Mouse (Mus musculus) layer of hippocampus, postnatal 25 days (tissue): Measurements from ENCODE around the gene Slc35a1. TPM values are rescaled to one million over a fixed set of nuclear protein-coding genes. Genes with fewer than 3 reads are reported as not detected.
A peak's percentile ranks its signal among the peaks of the same experiment; 100 is the strongest.
"Not testable (repeated sequence)": the region's sequence is repeated elsewhere in the genome, so short reads cannot be mapped to it uniquely, and the experiment has no call there.

Experiments
- DNase-seq, 2 experiments: peaks; one replicate each; pipeline ENCODE4 v3.0.0; 2022; ENCODE audit warnings: mixed read lengths in 2 of 2, low spot score in 1 of 2; ENCODE audit errors: extremely low spot score in 1 of 2
- total RNA-seq, 2 experiments: library from RNA; stranded (reverse); gene quantifications; 2 replicates each; pipeline ENCODE4 v1.2.3; 2021

The Slc35a1 gene
- 10 to 100 TPM; 19.5 to 22.5 TPM for total RNA-seq

GRCm38 (mm10) chr4:34686874-34687567, at the start of gene Slc35a1:
TSS of gene Slc35a1 (minus strand) at chr4:34687438.
- peak; percentile 84 to 85 for DNase-seq

DNA sequence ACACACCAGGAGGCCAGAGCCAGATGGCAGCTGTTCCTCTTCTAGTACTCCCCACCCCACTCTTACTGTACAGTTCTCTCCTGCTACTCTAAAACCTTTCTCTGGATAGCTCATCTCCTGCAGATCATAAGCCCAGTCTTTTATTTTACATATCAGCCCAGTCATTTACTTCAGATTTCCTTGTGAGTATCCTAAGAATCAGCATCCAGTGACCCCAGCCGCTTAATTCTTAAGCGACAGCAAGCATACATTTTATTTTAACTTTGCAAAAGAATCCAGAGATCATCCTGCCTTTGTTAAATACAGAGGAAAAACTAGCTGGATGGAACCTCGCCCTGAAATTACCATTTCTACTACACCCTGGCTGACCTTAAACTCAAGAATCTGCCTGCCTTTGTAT, 47.2 kb upstream of the Slc35a1 start:
- DNase-seq, result no peak

- DNase-seq, result not testable (repeated sequence)
Observed at GRCm38 (mm10) chr4:34733415-34733814, 46.2 kb upstream of the Slc35a1 start.

DNA sequence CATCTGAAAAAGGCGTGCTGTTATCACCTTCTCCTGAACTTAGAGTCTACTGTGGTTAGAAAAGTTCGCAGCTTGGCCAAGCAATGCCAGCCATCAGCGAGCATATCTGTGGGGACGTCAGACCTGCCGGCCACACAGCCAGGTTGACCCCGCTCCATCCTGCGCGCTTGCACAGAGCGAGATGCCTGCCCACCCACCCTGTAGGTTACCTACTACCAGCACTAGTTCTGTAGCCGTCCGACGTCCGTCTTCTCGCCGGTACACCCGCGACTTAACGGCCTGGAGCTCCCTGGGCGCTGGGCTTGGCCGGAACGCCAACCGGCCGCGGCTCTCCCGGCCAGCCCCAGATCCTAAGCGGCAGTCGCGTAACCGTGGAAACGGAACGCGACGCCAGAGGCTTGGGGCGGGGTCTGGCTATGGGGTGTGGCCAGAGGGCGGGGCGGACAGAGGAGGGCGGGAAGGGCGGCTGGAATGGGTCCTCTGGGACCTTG, 42.7 kb upstream of the Slc35a1 start, which contains the start of gene Cfap206:
Gene Cfap206, minus strand, starts transcription at position 356 of the 491 bp plus-strand sequence.
- peak; percentile 10 to 49 for DNase-seq

DNA sequence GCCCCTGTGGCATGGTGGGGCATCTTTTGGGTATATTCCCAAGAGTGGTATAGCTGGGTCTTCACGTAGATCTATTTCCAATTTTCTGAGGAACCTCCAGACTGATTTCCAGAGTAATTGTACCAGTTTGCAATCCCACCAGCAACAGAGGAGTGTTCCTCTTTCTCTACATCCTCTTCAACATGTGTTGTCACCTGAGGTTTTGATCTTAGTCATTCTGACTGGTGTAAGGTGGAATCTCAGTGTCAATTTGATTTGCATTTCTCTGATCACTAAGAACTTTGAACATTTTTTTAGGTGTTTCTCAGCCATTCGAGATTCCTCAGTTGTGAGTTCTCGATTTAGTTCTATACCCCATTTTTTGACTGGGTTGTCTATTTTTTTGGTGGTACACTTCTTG, 38.5 kb upstream of the Slc35a1 start:
- DNase-seq, result not testable (repeated sequence)

- DNase-seq, result no peak
Observed at GRCm38 (mm10) chr4:34724306-34724705, 37.1 kb upstream of the Slc35a1 start.

DNA sequence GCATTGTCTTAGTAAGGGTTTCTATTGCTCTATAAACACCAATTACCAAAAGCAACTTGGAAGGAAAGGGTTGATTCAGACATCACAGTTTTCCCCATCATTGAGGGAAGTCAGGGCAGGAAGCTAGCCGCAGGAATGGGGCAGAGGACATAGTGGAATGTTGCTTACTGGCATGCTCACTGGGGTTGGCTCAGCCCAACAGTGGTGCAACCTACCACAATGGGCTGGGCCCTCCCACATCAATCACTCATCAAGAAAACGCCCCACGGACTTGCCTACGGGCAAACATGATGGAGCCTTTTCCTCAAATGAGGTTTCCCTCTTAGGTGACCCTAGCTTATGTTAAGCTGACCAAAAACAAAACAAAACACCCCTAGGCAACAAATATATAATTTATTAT, 35.9 kb upstream of the Slc35a1 start:
- DNase-seq, result no peak

- DNase-seq, result no peak
Observed at GRCm38 (mm10) chr4:34720127-34720895, 33.1 kb upstream of the Slc35a1 start.

- DNase-seq, result no peak
Observed at GRCm38 (mm10) chr4:34719421-34719820, 32.2 kb upstream of the Slc35a1 start.

GRCm38 (mm10) chr4:34715062-34715461, 27.8 kb upstream of the Slc35a1 start:
- no peak for DNase-seq

GRCm38 (mm10) chr4:34708127-34708526, 20.9 kb upstream of the Slc35a1 start:
- no peak for DNase-seq

GRCm38 (mm10) chr4:34707248-34707647, 20.0 kb upstream of the Slc35a1 start:
- DNase-seq, result no peak

GRCm38 (mm10) chr4:34703029-34703428, 15.8 kb upstream of the Slc35a1 start:
- DNase-seq, result no peak

DNA sequence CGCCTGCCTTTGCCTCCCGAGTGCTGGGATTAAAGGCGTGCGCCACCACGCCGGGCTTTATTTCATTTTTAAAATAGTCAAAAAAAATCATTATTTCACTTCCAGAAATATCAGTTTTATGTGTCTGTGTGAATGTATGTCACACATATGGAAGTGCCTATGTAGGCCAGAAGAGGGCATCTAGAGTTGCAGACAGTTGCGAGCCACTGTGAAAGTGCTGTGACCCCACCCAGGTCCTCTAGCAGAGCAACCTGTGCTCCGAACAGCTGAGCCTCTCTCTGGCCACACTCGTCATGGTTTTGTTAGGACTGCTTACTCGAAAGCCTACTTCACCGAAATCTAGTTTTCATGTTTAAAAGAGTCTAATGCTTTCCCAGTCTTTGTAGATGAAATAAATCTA, 15.0 kb upstream of the Slc35a1 start:
- DNase-seq, result no peak

GRCm38 (mm10) chr4:34701528-34701927, 14.3 kb upstream of the Slc35a1 start:
- DNase-seq, result peak in 1 of 2 experiments; percentile 48

GRCm38 (mm10) chr4:34688021-34688420, 783 bp upstream of the Slc35a1 start:
- DNase-seq, result no peak

GRCm38 (mm10) chr4:34680530-34680929, 6.7 kb downstream of the Slc35a1 start:
- DNase-seq, result no peak

GRCm38 (mm10) chr4:34673721-34674120, 13.5 kb downstream of the Slc35a1 start:
- DNase-seq, result no peak

DNA sequence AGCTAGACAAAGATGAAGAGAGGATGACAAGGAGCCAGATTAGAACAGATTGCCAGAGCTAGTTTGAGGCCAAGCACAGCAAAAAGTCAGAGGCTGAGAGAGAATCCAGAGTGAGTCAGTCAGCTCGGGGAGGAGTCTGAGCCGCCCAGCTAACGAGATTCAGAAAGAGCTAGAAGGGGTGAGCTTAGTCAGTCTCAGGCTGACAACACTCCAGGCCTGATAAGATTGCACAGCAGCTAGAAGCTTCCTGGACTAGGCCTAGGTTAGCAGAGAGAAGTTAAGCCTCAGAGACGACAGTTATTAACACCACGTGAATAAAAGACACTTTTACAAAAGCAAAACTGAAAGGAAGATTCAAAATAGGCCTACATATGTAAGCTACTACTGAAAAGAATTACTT, 19.3 kb downstream of the Slc35a1 start:
- no peak for DNase-seq

DNA sequence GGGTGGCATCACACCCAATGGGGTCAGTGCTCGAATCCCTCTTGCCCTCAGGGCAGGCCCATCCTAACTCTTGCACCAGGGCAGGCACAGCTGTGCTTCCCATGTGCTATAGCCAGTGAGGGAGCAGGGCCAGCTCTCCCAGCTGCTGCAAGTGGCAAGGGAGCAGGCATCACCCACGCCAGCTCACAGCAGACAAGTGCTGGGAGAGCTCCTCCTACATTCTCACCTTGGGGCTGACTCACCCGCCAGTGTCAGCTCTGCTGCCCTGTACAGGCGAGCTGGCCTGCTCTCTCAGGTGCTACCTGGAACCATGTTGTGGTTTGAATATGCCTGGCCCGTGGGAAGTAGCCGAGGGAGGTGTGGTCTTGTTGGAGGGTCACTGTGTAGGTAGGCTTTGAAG, 25.3 kb downstream of the Slc35a1 start:
- DNase-seq, result no peak

DNA sequence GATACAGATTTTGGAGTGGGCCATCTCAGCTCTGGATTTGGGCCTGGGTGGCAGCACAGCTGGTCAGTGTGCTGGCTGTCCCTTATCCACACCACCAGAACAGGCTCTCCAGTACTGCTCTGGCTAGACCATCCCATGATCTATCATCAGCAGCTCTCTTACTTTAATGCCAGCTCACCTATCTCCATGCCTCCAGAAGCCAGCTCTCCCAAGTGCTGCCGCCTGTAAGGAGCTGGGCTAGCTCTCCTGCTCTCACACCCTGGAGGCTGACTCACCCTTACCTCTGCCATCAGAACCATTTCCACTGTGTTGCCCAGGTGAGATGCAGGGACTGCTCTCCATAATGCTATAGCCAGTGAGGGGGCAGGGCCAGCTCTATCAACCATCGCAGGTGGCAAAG, 25.7 kb downstream of the Slc35a1 start:
- no peak for DNase-seq

- no peak for DNase-seq
Observed at GRCm38 (mm10) chr4:34659012-34659411, 28.2 kb downstream of the Slc35a1 start.
